Mouse (Mus musculus) liver, adult 2 months (tissue): ENCODE results near the gene Vav3.

ENCODE experiments used
- CTCF ChIP-seq: fragments of 200-500 bp; IDR thresholded peaks from 2 replicates; pipeline ENCODE4 v1.5.1; 2011; ENCODE audit warnings: low read depth, low read length, control low read depth
- POLR2A ChIP-seq: fragments of 200-500 bp; IDR thresholded peaks from 2 replicates; pipeline ENCODE4 v1.6.1; 2011; ENCODE audit warnings: low read length, control low read depth; ENCODE audit not compliant: insufficient read depth; ENCODE audit errors: extremely low read depth

- TF ChIP-seq CTCF, result no peak
- no peak for TF ChIP-seq POLR2A
Observed at GRCm38 (mm10) chr3:109464600-109464999, 124.1 kb downstream of the Vav3 start.
